Mouse (Mus musculus): ENCODE measurements around the gene Fndc3b. TPM values are rescaled to one million over a fixed set of nuclear protein-coding genes. Genes with fewer than 3 reads are reported as not detected.
A peak's percentile ranks its signal among the peaks of the same experiment; 100 is the strongest.
"Not testable (repeated sequence)": the region's sequence is repeated elsewhere in the genome, so short reads cannot be mapped to it uniquely, and the experiment has no call there.

Gene Fndc3b
- total RNA-seq, 2 experiments from 2014 or later: 0.28 to 2.8 TPM

DNA sequence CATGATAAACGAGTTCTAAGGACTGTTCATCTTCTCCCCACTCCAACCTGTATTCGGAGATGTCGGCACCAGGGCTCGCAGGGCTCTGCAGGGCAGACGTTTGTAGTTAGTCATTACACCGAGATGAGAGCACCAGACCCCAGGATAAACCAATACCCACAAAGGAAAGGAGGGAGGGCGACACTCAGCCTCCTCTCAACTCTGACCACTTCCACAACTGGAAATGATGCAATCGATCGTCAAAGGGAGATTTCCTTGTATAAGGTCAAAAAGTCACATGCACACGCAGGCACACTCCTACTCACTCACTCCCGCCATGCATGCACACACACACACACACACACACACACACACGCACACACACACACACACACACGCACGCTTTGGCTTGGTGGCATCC lies 254.6 kb downstream of the Fndc3b start:
- no peak for ATAC-seq (replicated peaks; ENCODE audit: low FRiP score, low TSS enrichment, poor library complexity, severe bottlenecking)

DNA sequence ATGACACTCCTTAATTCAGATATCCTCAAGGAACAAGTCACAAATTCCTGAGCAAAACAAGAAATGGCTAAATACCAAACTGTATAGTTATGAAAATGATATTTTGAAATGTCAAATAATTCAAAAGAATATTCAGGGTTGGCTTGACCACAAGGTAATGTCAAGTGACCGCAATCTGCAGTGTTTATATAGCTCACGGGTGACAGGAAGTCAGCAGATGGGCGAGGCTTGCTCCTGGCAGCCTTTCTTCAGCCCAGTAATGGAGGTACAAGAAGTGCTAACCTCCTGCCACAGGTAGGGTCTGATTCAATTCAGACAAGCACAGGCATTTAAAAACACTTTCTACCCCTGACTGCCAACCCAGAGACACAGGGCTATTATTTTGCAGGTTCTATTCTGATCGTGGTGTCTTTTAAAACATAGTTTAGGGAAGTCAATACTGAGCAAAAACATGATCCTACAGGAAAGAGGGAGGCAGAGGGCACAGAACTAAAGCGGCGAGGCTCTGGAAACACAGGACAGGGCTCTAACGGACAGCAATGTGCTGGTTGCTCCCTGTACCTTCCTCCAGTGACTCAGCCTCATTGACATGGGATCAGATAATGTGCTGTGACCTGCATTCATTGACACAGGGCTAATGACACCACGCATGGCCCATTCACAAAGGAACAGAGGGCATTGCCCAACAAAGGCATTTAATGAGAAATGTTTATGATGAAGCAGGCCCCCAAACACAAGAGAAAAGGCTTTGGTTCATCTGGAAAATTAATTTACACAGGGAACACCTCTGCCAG lies 256.5 kb downstream of the Fndc3b start:
- no peak for ATAC-seq (replicated peaks; ENCODE audit: low FRiP score, low TSS enrichment, poor library complexity, severe bottlenecking)

DNA sequence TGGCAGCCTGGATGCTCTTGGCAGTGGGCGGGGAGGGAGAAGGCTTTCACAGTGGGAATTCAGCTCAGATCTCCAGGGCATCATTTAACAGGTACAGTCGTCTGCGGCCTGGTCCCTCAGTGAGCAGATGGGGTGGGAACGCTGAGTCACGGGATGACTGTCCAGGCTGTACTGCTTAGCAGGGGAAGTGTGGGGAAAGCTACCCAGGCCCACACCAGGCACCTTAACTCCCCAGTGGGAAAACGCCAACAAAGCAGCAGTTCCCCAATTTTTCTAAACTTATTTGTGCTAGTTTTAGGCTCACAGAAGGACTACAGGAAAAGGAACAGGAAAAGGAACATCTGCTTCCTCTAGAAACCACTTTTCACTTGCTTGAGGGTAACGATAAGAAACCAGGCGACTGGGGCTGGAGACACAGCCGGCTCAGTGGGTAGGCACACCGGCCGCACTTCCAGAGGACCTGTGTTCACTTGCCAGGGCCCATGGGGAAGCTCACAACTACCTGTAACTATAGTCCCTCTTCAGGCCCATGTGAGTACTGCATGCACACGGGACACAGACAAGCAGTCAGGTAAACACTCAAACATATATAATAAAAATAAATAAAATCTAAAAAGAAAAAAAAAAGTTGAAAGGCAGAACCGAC lies 257.5 kb downstream of the Fndc3b start:
- no peak for ATAC-seq (replicated peaks; ENCODE audit: low FRiP score, low TSS enrichment, poor library complexity, severe bottlenecking)

DNA sequence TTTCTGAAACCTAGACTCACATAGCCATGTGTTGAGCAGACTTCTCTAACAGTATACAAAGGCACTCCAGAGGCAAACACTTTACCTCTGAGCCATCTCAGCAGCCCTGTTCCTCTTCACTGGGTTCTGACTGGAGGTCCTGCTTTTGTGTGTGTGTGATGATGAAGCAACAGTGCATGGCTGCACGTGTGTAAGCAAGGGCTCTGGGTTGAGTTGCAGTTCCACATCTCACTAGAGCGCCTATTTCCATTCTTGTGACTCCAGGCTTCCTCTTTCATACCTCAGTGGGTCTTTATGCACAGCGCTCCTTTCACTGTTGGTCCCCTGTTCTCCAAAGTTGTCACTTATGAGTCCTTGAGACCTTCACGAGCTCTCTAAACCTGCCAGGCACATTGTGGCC lies 261.7 kb downstream of the Fndc3b start:
- no peak for ATAC-seq (replicated peaks; ENCODE audit: low FRiP score, low TSS enrichment, poor library complexity, severe bottlenecking)

DNA sequence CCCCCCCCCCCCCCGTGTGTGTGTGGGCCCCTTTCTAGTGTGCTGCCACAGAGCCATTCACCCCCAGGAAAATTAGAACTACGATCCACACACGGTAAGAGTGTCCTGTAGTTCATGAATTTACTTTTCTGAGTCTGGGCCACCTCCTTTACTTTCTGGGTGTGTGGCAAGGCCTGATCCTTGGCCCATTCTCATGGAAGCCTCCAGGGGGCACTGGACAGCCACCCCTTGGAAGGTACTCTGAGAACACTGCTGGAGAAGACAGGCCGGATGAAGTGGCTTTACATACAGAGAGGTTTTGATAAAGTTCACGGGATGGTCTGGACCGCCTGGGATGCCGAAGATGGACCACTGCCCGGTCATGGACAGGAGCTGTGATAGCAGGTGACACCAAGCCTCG lies 262.7 kb downstream of the Fndc3b start:
- ATAC-seq (replicated peaks; ENCODE audit: low FRiP score, low TSS enrichment, poor library complexity, severe bottlenecking): no peak

DNA sequence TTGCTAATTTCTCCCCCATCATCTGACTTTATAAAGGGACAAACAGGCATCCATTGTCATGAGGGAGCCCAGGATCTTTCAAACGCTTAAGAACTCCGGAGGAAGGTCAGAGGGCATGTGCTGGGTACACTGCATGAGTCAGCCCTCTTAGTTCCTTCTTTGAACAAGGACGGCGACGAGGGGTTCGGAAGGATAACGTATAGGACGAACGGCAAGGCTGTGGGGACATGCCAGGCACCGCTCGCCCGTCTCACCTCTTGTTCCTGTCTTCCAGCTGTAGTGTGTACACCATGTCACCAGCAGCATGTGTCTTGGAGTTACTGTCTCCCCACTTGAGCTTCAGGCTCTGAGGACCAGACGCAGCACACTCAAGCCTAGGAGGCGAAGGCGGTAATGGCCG lies 271.4 kb downstream of the Fndc3b start:
- ATAC-seq (replicated peaks; ENCODE audit: low FRiP score, low TSS enrichment, poor library complexity, severe bottlenecking): no peak

DNA sequence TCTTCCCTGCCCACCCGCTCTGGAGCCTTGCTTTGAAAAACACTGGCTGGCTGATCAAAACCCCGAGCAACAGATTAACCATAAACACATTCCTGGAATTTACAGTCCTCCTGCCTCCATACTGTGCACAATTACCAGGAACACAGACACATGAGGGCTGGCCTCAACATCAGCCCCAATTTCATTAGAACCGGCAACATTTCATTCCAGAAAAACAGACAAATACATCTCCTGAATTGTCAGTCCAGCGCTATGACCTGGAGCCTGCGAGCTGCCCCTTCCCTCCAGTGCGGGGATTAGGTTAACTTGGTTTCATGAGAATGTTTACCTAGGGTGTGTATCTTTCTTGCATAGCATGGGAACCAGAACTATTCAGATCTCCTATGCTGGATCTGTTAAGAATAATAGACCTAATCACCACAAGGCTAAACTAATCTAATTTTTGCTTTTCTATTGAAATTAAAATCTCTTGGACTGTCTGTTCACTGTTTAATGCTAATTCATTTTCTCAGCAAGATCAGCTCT lies 275.9 kb downstream of the Fndc3b start:
- no peak for ATAC-seq (replicated peaks; ENCODE audit: low FRiP score, low TSS enrichment, poor library complexity, severe bottlenecking)

DNA sequence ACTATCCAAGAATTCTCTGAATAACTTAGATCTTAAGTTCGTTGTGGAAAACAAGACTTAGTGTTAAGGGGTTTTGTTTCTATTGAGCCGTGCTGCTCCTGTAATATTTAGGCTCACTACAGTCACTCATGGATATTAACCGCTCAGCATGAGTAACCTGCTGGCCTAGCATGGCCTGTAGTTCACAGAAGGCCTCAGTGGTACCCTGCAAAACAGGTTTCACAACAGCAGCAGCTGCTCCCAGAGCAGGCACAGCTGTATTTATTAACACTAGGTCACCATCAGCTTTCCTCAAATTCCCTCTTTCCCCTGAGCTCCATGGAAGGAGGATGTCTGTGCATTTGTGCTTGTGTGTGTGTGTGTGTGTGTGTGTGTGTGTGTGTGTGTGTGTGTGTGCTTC lies 278.1 kb downstream of the Fndc3b start:
- no peak for ATAC-seq (replicated peaks; ENCODE audit: low FRiP score, low TSS enrichment, poor library complexity, severe bottlenecking)

DNA sequence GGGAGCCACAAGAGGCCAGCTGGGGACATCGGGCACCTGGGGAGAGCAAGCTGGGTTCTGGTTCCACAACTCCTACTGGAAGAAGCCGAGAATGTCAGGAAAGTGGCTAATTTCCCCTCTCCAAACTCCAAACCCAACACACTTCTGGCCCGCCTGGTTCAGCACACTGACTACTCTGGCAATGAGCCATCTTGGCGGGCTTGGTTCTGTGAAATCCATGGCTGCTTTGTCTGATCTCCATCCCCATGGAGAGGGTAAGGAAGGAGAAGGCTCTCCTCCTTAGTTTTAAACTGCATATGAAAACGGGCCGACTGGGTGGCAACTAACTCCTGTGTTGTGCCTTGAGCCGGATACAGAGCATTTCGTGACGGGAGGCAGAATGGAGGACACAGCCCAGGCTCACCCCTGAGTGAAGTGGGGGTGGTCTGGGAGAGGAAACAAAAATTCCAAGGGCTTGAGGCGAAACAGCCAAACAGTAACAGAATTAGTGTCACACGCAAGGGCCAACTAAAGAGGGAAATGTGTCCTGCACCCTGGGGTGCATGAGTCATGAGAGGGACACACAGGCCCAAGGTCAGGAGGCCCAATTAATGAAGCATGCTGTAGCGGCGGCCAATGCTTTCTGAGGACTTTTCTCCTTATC lies 280.4 kb downstream of the Fndc3b start:
- ATAC-seq (replicated peaks; ENCODE audit: low FRiP score, low TSS enrichment, poor library complexity, severe bottlenecking): no peak

DNA sequence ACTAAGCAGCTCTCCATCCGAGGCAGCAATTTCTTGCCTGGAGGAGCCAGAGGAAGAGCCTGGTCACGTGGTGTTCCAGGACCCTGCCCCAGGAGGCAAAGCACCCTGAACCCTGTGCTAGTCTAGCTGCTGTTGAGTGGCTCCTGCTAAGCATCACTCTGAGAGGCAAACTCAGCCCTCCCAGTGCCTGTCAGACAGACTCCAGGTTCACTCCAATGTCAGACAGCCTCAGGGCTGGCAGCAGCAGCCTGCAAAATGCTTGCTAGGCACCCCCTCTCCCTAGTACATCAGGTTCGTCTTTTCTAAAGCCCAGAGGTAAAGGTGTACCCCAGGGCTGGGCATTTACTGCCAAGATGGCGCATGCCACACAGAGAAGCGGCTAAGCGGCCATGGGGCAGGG lies 283.7 kb downstream of the Fndc3b start:
- ATAC-seq (replicated peaks; ENCODE audit: low FRiP score, low TSS enrichment, poor library complexity, severe bottlenecking): no peak

DNA sequence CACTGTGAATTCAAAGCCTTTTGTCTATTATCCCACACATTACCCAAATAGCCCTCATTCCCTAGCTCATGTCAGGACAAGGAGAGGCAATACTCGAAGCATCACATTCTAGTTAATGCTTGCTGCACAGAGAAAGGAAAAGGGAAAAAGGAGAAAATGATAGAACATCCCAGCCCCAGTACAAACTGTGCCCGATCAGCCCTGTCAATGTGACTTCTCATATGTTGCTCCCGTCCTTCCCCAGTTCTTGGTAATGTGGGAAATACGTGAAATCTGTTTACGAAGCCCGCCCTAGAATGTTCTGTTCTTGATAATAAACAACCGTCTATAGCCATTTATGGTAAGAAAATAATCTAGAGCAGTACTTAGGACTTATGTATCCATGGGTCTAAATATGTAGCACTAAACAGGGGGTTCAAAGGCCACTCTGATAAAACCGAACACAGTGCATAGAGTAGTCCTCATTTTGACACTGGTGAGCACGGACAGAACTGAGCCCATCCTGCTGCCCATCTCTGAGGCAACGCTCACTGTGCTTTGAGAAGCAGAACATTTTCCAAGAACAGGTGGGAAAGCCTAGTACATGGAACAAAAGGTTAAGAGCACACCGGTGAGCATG lies 286.9 kb downstream of the Fndc3b start:
- no peak for ATAC-seq (replicated peaks; ENCODE audit: low FRiP score, low TSS enrichment, poor library complexity, severe bottlenecking)

DNA sequence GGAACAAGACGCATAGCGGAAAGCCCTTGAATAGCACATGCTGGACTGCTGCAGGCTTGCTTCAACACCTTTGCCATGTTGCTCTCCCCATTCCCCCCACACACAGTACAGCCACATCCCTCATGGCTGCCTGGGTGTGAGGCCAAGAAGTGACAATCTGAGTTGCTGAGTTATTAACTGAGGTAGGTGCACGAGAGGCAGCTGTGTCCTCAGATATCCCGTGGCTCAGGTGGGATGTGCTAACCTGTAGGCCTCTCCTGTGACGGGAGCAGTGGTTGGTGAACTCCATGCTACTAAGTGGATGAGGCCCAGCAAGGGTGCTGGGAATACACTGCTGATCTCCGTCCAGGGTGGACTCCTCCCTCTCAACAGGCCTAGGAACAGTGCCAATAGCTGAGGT lies 288.6 kb downstream of the Fndc3b start:
- no peak for ATAC-seq (replicated peaks; ENCODE audit: low FRiP score, low TSS enrichment, poor library complexity, severe bottlenecking)

DNA sequence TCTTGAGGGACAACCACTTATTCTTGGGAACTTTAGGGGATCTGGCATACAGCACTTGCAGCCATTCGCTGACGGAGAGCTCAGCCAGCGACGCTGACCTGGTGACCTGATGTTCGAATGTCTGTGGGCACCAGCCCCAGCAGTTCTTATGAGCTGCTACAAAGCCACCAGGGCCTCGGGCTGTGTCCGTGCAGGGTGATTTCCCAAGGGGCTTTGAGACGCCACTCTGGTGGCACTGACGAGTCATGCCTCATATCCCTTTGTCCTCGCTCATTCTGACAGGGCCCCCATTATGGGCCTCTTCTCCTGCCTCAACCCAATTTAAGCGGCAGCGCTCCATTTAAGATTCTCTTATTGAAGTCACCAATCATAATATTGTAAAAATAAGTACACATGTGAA lies 289.1 kb downstream of the Fndc3b start:
- ATAC-seq (replicated peaks; ENCODE audit: low FRiP score, low TSS enrichment, poor library complexity, severe bottlenecking): no peak

DNA sequence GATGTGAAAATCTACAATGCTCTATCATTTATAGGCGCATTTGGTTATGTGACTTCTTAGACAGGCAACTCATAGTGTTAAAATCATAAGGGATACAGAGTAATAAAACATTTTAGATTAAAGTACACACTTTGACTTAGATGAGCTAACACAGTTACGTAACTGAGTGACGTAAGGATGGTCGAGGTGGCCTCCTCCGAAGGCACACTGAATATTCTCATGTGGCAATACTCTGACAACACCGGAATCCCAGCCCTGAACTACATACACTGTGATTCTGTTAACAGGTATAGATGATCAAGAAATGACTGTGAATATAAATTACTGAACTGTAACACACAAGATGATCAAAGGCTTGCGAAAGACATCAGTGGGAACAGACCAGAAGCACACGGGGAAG lies 292.5 kb downstream of the Fndc3b start:
- no peak for ATAC-seq (replicated peaks; ENCODE audit: low FRiP score, low TSS enrichment, poor library complexity, severe bottlenecking)

DNA sequence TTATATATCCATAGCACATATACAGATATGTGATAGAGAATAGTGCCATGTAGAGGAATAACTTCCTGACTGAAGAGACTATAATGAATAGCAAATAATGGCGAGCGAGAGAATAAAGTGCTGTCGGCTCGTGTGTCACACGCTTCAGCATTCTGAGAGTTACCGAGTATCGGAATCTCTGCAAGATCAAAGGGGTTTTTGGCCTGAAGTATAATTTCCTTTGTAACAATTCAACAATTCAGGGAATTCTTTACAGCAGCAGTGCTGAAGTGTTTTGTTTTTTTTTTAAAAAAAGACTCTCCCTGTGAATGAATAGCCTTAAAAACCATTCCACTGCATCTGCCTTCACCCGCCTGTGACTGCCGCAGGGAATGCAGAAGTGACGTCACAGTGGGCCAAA lies 294.3 kb downstream of the Fndc3b start:
- no peak for ATAC-seq (replicated peaks; ENCODE audit: low FRiP score, low TSS enrichment, poor library complexity, severe bottlenecking)

DNA sequence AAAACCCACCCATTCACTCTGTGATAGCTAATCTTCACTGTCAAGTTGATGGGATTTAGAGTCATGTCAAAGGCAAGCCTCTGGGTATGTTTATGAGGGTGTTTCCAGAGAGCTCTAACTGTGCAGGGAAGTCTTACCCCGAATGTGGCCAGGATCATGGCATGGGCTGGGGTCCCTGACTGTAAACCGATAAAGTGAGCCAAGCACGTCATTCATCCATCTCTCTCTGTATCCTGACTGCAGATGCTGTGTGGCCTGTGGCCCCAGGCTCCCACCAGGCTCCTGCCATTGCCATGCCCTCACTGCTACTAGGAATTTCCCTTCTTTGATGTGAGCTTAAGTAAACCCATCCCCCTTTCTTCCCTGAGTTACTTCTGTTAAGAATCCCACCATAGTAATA lies 297.5 kb downstream of the Fndc3b start:
- no peak for ATAC-seq (replicated peaks; ENCODE audit: low FRiP score, low TSS enrichment, poor library complexity, severe bottlenecking)

DNA sequence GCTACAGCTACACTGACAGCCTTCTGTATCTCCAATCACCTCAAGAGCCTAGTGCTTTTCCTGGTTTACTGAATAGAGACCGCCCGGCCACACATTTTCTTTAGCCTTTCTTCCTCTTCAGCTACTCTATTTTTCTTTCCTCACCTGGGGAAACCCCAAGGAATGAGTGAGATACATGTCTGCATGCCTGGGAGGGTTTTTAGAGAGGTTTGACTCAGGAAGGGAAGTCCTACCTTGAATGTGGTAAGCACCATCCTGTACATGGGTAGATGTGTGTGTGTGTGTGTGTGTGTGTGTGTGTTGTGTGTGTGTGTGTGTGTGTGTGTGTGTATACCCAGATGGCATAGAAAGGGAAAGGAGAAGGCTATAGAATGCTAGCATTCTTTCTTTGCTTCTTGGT lies 299.8 kb downstream of the Fndc3b start:
- ATAC-seq (replicated peaks; ENCODE audit: low FRiP score, low TSS enrichment, poor library complexity, severe bottlenecking): no peak

DNA sequence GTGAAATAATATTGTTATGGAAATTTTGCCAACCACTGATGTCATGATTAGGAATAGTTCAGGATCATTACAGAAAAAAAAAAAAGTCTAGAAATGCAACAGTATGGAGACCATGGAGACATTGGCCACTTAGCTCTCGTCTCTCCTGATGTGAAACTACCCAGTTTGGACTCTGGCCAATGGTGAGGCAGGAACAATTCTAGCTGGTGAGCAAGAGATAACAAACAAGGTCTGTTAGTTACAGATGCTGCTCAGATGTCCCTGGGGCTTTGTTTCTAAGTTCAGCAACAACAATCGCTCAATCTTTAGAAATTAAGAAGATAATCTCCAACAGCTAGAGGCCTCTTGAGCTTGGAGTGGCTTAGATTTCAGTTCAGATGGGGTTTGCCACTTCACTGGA lies 302.5 kb downstream of the Fndc3b start:
- ATAC-seq (replicated peaks; ENCODE audit: low FRiP score, low TSS enrichment, poor library complexity, severe bottlenecking): peak; percentile 73

DNA sequence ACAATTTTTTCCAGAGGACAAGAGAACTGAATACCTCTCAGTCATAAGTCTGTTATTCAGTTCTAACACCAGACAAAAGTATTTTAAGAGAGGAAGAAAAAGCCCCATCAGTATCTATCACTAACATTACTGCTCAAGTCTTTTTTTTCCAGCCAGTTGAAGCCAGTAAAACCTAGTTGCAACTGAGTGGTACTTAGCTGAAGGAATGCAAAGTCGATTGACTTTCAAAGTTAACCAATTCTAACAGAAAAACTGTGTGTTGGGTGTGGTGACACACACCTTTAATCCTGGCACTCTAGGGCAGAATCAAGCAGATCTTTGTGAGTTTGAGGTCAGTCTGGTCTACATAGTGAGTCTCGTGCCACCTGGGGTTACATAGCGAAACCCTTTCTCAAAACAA lies 304.7 kb downstream of the Fndc3b start:
- ATAC-seq (replicated peaks; ENCODE audit: low FRiP score, low TSS enrichment, poor library complexity, severe bottlenecking): no peak

DNA sequence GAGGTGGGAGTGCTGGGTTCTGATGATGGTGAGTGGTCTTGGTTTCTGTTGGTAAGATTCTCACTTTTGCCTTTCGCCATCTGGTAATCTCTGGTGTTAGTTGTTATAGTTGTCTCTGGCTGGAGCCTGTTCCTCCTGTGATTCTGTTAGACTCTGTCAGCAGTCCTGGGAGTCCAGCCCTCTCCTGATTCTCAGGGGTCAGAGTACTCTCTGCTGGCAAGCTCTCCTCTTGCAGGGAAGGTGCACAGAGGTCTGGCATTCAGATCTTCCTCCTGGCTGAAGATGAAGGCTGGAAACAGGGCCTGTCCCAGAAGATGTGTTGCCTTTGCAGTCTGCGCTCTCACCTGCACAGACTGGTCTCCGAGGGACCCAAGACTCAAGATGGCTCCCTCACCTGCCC lies 310.1 kb downstream of the Fndc3b start:
- not testable (repeated sequence) for ATAC-seq (replicated peaks; ENCODE audit: low FRiP score, low TSS enrichment, poor library complexity, severe bottlenecking)

All from megakaryocyte-erythroid progenitor cell, adult 5-6 weeks (primary cell).